Mouse (Mus musculus) forebrain, embryonic 14.5 days (tissue): Measurements from ENCODE around the gene Mrps23. TPM values are rescaled to one million over a fixed set of nuclear protein-coding genes. Genes with fewer than 3 reads are reported as not detected.

Experiments used
- ATAC-seq: fragments of 200-750 bp; cut with Nextera tagmentation; 2 replicates; pipeline ENCODE4 v1.8.0; 2017; ENCODE audit warnings: mild to moderate bottlenecking, moderate library complexity
- DNase-seq: peaks from one replicate; pipeline ENCODE4 v3.0.0-alpha.2; 2015; ENCODE audit warnings: low spot score
- H3K27ac ChIP-seq: fragments of 300-500 bp; sonication (generic); 2 replicates; pipeline ENCODE4 v1.5.1; 2014; ENCODE audit warnings: low read depth, mild to moderate bottlenecking, control low read depth, low read length, moderate library complexity
- H3K27me3 ChIP-seq: fragments of 300-500 bp; sonication (generic); replicated peaks from 2 replicates; pipeline ENCODE4 v1.6.1; 2014; ENCODE audit warnings: low read length, control low read depth, mixed read lengths; ENCODE audit not compliant: control insufficient read depth, insufficient read depth
- H3K36me3 ChIP-seq: fragments of 300-500 bp; sonication (generic); 2 replicates; pipeline ENCODE4 v1.6.1; 2014; ENCODE audit warnings: low read length, control low read depth; ENCODE audit not compliant: control insufficient read depth, insufficient read depth
- H3K4me1 ChIP-seq: fragments of 300-500 bp; sonication (generic); 2 replicates; pipeline ENCODE4 v1.6.1; 2014; ENCODE audit warnings: antibody characterized with exemption, low read length, control low read depth; ENCODE audit not compliant: control insufficient read depth, insufficient read depth
- H3K4me2 ChIP-seq: fragments of 300-500 bp; sonication (generic); 2 replicates; pipeline ENCODE4 v1.6.1; 2014; ENCODE audit warnings: mild to moderate bottlenecking, control low read depth, low read length
- H3K4me3 ChIP-seq: fragments of 300-500 bp; sonication (generic); 2 replicates; pipeline ENCODE4 v1.5.1; 2014; ENCODE audit warnings: low read depth, low read length, control low read depth
- H3K9ac ChIP-seq: fragments of 300-500 bp; sonication (generic); 2 replicates; pipeline ENCODE4 v1.6.1; 2014; ENCODE audit warnings: mild to moderate bottlenecking, low read length, control low read depth, moderate library complexity
- H3K9me3 ChIP-seq: fragments of 300-500 bp; sonication (generic); replicated peaks from 2 replicates; pipeline ENCODE4 v1.6.1; 2016; ENCODE audit warnings: low read length, control low read depth, mixed read lengths; ENCODE audit not compliant: control insufficient read depth
- WGBS: fragments of 180-500 bp; shearing (Covaris S2); extraction: QIAGEN DNeasy Blood & Tissue Kit; methylation state at CpG from one replicate; pipeline ENCODE4 v1.1.7; 2014; 5-methylcytosine and 5-hydroxymethylcytosine counted together
- polyA plus RNA-seq: library from polyadenylated mRNA; unstranded; fragments of >200 nt; fragmentation: Nextera tagmentation; extraction: Ambion mirVana; gene quantifications from 2 replicates; pipeline ENCODE4 v1.2.1, GENCODE M21; 2014

Gene Mrps23
- polyA plus RNA-seq, 1 experiment from 2014 or later: 80.8 TPM

DNA sequence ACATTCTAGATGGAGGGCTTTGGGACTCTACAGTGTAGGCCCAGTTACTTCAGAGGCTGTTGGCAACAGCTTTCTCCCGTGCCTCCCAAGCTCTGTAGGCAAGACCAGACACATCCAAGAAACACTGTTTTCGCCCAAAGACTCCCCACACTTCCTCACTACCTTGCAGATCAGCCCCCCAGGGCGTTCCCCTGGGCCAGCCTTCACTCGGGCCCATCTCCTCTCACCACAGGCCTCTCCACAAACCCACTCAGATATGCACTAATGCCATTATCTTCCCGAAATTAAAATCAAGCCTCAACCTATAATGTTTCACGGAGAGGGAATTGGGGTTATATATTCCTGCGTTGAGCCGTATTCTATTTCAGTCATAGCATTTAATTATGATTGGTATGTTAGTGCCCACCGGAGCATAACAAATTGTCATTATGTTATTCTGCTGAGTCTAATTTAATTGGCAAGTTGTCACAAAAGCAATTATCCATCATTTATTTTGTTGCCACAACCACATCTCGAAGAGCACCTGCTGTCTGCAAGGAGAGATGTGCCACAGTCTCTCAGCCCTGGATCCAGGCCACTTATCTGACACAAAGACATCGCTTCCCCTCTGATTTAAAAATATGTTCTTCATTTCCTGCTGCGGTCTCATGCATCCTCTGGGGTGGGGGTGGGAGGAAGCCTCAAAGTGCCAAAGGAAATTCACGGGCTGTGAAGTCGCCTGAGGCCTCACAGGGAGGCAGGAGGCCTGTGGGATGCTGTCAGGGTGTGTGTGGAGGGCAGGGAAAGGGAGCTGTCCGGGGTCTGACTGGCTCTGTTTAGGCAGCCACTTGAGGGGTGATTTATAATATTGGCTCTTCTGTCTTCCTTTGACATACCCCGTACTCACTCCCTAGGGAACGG lies 29.6 kb downstream of the Mrps23 start:
- Histone ChIP-seq H3K27ac (peak overlapping the region; percentile 73), H3K36me3 (no peaks in the 10 kb centered on the region), H3K4me1 (peaks cover 27% of the 10 kb centered on the region), H3K9ac (no peak overlapping the region), H3K4me3 (no peak overlapping the region), H3K4me2 (no peak overlapping the region), H3K9me3 (no peaks in the 10 kb centered on the region), H3K27me3 (no peaks in the 10 kb centered on the region)
- ATAC-seq (peak; percentile 66), DNase-seq (peak; percentile 82)
- WGBS: 19% methylated on average over 17 of the region's 17 CpGs

DNA sequence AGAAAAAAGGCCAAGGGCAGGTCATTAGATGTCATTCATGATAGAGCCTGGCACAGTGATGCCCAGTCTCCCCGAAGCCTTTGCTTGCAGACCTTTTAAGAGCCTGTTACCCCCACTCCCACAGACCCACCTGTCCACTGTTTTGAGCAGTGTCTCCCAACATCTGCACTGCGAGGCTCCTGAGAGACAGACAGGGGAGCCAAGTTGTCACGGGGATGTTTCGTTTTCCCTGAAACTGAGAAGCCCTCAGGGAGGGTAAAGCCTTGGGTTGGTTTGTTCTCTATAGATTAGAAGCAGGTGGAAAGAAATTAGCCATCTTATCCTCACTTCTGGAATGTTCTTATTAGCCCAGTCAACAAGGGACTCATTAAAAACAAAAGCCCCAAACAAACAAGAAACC lies 30.6 kb downstream of the Mrps23 start:
- no peaks in the 10 kb centered on the region for H3K9me3 ChIP-seq
- DNase-seq: no peak
- no peaks in the 10 kb centered on the region for H3K27me3 ChIP-seq
- H3K4me3 ChIP-seq: no peak overlapping the region
- 39% methylated on average over 4 of the region's 4 CpGs for WGBS
- H3K4me1 ChIP-seq: peaks cover 27% of the 10 kb centered on the region
- H3K27ac ChIP-seq: peak overlapping the region; percentile 73; the same call in 1 of the 2 replicates
- H3K9ac ChIP-seq: no peak overlapping the region
- no peaks in the 10 kb centered on the region for H3K36me3 ChIP-seq
- H3K4me2 ChIP-seq: no peak overlapping the region
- ATAC-seq: no peak

DNA sequence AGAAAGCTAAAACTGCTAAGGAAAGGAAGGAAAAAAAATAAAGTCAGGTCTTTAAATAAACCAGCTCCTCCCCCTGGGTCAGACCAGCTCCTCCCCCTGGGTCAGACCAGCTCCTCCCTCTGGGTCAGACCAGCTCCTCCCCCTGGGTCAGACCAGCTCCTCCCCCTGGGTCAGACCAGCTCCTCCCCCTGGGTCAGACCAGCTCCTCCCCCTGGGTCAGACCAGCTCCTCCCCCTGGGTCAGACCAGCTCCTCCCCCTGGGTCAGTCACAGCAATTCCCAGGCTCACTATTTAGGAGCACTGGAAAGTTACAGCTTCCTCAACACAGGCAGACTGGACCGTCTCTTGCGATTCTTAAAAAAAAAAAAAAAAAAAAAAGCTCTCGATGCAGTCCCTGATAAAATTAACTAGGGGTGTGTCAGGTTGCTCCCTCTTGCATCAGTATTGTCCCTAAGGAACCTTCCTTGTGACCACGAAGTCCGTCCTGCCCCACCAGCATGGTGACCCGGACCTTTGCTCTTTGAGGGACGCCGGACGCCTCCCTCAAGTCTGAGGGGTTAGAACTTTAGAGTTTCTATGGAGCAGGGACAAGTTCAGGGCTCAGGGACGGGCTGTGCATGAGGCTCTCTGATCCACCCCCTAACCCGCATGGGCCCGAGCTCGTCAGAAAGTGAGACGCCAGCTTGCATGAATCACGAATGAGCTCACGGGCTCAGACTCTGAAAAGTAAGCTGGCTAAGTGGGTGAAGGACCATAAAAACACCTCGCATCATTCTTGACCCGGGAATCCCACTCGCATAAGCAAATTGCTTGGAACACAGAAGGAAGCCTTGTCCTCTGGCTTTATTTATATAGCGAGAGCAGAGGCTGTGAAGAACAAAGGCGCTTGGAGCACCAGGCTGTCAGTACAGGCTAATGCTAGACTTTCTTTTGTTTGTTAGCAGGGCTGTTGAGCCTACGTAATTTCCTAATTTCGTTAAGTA lies 31.3 kb downstream of the Mrps23 start:
- no peaks in the 10 kb centered on the region for H3K9me3 ChIP-seq
- DNase-seq (peak; percentile 66), ATAC-seq (peak; percentile 32; the same call in 1 of the 2 replicates)
- H3K9ac ChIP-seq: no peak overlapping the region
- 4% methylated on average over 23 of the region's 23 CpGs for WGBS
- H3K36me3 ChIP-seq: no peaks in the 10 kb centered on the region
- H3K4me2 ChIP-seq: peak overlapping the region; percentile 4
- H3K4me1 ChIP-seq: peaks cover 30% of the 10 kb centered on the region
- no peaks in the 10 kb centered on the region for H3K27me3 ChIP-seq
- no peak overlapping the region for H3K4me3 ChIP-seq
- H3K27ac ChIP-seq: peak overlapping the region; percentile 40; the same call in 1 of the 2 replicates

DNA sequence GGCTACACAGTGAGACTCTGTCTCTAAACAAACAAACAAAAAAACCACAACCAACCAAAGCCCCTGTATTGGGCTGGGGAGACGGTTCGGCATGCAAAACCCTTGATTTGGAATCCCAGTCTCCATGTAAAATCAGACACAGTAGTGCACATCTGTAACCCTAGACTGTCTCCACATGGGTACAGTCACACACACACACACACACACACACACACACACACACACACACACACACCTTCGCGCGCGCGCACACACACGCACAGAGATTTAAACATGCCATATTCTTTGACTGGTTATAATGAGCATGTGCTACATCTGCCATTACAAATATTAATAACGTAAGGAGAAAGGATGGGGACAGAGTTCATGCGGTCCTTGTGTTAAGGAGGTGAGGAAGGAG lies 36.1 kb downstream of the Mrps23 start:
- H3K4me3 ChIP-seq: no peak overlapping the region
- H3K9me3 ChIP-seq: no peaks in the 10 kb centered on the region
- H3K27me3 ChIP-seq: no peaks in the 10 kb centered on the region
- ATAC-seq: no peak; the same call in 1 of the 2 replicates
- no peak for DNase-seq
- 44% methylated on average over 10 of the region's 10 CpGs for whole genome bisulfite sequencing
- H3K36me3 ChIP-seq: no peaks in the 10 kb centered on the region
- H3K4me2 ChIP-seq: no peak overlapping the region
- peaks cover 25% of the 10 kb centered on the region for H3K4me1 ChIP-seq
- H3K27ac ChIP-seq: no peak overlapping the region
- no peak overlapping the region for H3K9ac ChIP-seq

DNA sequence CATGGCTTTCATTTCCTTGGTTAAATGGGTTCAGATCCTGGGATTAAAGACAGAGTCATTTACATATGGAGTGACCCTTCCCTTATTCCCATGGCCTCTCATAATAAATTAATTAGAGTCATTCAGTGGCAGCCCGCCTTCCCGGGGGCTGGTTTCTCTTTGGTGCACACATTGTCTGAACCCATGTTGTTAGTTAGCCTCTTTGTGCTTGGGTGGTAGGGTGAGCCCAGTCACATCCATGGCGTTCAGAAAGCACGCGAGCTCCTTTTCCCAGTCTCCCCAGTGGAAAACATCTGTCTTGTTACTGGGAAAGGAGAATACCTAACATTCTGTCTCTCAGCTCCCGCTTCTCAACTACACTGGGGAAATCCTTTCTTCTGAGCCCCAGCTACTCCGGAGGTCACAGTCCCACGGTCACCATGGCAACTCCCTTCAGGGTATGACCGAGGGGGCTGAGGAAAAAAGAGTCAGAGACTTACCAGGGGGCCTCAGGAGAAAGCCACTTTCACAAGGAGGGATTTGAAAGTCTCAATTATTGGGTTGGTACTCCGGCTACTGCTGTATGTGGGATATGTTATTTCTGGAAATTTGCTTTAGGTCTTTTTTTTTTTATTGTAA lies 36.7 kb downstream of the Mrps23 start:
- H3K4me2 ChIP-seq: no peak overlapping the region
- H3K27ac ChIP-seq: peak overlapping the region; percentile 60; the same call in 1 of the 2 replicates
- DNase-seq (peak; percentile 84), ATAC-seq (peak; percentile 71)
- WGBS: 3% methylated on average over 10 of the region's 10 CpGs
- H3K4me3 ChIP-seq: no peak overlapping the region
- H3K9me3 ChIP-seq: no peaks in the 10 kb centered on the region
- no peak overlapping the region for H3K9ac ChIP-seq
- peaks cover 20% of the 10 kb centered on the region for H3K4me1 ChIP-seq
- H3K36me3 ChIP-seq: no peaks in the 10 kb centered on the region
- no peaks in the 10 kb centered on the region for H3K27me3 ChIP-seq

DNA sequence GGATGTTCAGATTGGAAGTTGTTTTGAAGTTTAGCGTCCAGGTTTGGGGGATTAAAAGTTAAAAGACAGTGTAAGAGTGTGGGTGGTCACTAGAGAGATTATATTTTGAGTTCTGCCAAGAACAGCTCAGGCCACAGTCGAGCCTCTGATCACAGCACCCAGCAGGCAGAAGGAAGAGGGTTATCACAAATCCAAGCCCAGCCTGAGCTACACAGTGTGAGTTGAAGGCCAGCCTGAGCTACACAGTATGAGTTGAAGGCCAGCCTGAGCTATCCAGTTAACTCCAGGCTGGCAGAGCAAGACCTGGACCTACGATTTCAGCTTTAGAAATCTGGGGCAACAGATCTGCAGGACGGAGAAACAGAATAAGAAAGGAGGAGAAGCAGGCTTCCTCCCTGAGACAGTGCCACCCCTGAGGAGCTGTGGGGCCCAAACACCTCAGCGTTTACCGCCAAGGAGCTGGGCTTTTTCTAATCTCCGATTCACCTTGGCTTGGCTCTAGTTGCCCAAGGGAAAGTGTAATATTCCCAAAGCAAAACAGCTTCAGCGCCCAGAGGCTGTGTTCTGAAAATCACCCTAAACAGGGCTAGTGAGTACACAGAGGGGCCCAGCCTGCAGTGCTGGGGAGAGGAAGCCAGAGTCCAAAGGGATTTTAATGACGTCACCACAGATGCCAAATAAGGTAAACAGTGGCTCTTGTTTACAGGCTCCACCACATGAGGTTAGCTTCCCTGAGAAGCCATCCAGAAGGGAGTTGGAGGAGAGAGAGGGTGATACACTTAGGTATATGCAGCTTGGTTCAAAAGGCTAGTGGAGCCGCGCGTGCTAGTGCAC lies 37.5 kb downstream of the Mrps23 start:
- no peak for DNase-seq
- Histone ChIP-seq H3K27ac (peak overlapping the region; percentile 60; the same call in 1 of the 2 replicates), H3K27me3 (no peaks in the 10 kb centered on the region), H3K4me1 (peaks cover 15% of the 10 kb centered on the region), H3K9me3 (no peaks in the 10 kb centered on the region), H3K36me3 (no peaks in the 10 kb centered on the region), H3K9ac (no peak overlapping the region), H3K4me2 (no peak overlapping the region), H3K4me3 (no peak overlapping the region)
- WGBS: 27% methylated on average over 12 of the region's 12 CpGs
- no peak; the same call in 1 of the 2 replicates for ATAC-seq

DNA sequence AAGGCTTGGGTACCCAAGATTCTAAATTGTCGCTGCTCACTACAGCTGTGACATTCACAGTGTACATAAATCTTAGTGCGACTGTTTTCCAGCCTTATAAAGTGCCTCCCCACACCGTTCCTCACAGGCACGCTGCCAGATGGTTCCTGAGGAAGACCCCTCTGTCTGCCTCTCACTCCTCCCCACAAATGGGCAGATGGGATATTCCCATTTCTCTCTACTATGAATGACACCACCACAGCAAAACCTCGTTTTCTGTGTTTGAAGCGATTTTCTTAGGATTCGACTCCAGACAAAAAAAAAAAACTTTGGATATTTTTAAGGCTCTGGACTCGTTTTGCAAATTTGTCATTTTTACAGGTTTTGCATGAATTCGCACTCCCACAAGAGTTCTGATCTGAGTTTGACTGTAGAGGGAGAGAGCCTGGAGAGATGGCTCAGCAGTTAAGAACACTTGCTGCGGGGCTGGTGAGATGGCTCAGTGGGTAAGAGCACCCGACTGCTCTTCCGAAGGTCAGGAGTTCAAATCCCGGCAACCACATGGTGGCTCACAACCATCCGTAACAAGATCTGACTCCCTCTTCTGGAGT lies 41.5 kb downstream of the Mrps23 start:
- 82% methylated on average over 14 of the region's 14 CpGs for WGBS
- Histone ChIP-seq H3K27me3 (no peaks in the 10 kb centered on the region), H3K4me1 (peaks cover 11% of the 10 kb centered on the region), H3K4me3 (no peak overlapping the region), H3K27ac (no peak overlapping the region), H3K36me3 (no peaks in the 10 kb centered on the region), H3K9ac (no peak overlapping the region), H3K4me2 (no peak overlapping the region), H3K9me3 (no peaks in the 10 kb centered on the region)
- ATAC-seq: no peak
- no peak for DNase-seq
